Mouse (Mus musculus): Measurements from ENCODE around the gene Lyzl6.

Gene Lyzl6

GRCm38 (mm10) chr11:103645731-103646130 is 7.0 kb upstream of the Lyzl6 start:
- no peak for DNase-seq (ENCODE audit: inconsistent ontology term)

- no peak for DNase-seq (ENCODE audit: inconsistent ontology term)
These were observed 4.5 kb upstream of the Lyzl6 start for GRCm38 (mm10) chr11:103643211-103643610.

- peak; percentile 34 for DNase-seq (ENCODE audit: inconsistent ontology term)
These were observed 787 bp upstream of the Lyzl6 start for GRCm38 (mm10) chr11:103639407-103639946.

GRCm38 (mm10) chr11:103636261-103636660 is 2.4 kb downstream of the Lyzl6 start:
- DNase-seq (ENCODE audit: inconsistent ontology term) = no peak

- no peak for DNase-seq (ENCODE audit: inconsistent ontology term)
These were observed 3.2 kb downstream of the Lyzl6 start for GRCm38 (mm10) chr11:103635481-103635880.

GRCm38 (mm10) chr11:103634806-103635205 is 3.9 kb downstream of the Lyzl6 start:
- DNase-seq (ENCODE audit: inconsistent ontology term) = no peak

GRCm38 (mm10) chr11:103627453-103627852 is 11.2 kb downstream of the Lyzl6 start:
- DNase-seq (ENCODE audit: inconsistent ontology term) = no peak

GRCm38 (mm10) chr11:103621040-103621439 is 17.6 kb downstream of the Lyzl6 start, which contains the start of gene Gm884:
TSS of gene Gm884 (minus strand) at chr11:103621140.
- DNase-seq (ENCODE audit: inconsistent ontology term) = no peak

- DNase-seq (ENCODE audit: inconsistent ontology term) = no peak
These were observed 27.9 kb downstream of the Lyzl6 start for GRCm38 (mm10) chr11:103610772-103611171.

GRCm38 (mm10) chr11:103606611-103607010 is 32.1 kb downstream of the Lyzl6 start:
- no peak for DNase-seq (ENCODE audit: inconsistent ontology term)

Data from Muller cell, postnatal 12 days (primary cell).